ENCODE assay signal across 14 mouse cellular contexts in the genomic region with DNA sequence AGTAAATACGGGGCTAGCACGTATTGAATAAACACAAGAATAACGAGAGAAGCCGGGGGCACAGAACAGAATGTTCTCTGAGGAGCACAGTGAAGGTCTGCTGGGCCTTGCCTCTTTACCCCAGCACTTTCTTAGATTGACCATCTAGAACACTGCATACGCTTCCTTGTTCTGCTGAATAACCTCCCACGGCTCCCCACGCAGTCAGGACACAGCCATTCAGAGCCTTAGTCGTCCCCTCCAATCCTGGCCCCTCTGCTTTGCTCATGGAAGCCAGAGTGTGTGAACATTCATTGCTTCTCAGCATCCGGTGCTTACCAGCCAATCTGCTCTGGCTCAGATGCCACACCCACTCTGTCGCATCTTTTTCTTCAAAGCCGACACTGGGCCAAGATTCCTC. TPM values are rescaled to one million over a fixed set of nuclear protein-coding genes. Genes with fewer than 3 reads are reported as not detected.
"Had no signal": no experiment of that assay in that cellular context is flagged by ENCODE, and none has a peak within 500 bp of the region (broad histone marks: within the 10 kb centered on the region; RNA-seq: fewer than 3 reads in every experiment).

No protein-coding gene starts in this region.

- H3K4me1 ChIP-seq: liver, embryonic 13.5 days had no signal

- DNase-seq: kidney, adult 11 months; kidney, adult 9 months; kidney, postnatal 36 days; liver, embryonic 13.5 days; lung, embryonic 14.5 days; retina, postnatal 1 day; thymus, postnatal 25 days had no signal

- H3K27ac ChIP-seq: intestine, embryonic 15.5 days; limb, embryonic 10.5 days; limb, embryonic 13.5 days; liver, embryonic 13.5 days; macrophage; midbrain, embryonic 13.5 days; neural tube, embryonic 13.5 days had no signal

- H3K27me3 ChIP-seq: intestine, embryonic 15.5 days; limb, embryonic 13.5 days; liver, embryonic 13.5 days; midbrain, embryonic 13.5 days; neural tube, embryonic 13.5 days had no signal

- H3K4me3 ChIP-seq: intestine, embryonic 15.5 days; limb, embryonic 10.5 days; limb, embryonic 13.5 days; liver, embryonic 13.5 days; midbrain, embryonic 13.5 days; myocyte; neural tube, embryonic 13.5 days had no signal

- H3K36me3 ChIP-seq: intestine, embryonic 15.5 days; limb, embryonic 10.5 days; midbrain, embryonic 13.5 days; neural tube, embryonic 13.5 days had no signal

RNA-seq across cellular contexts. Expression of gene Myzap, which starts 46.0 kb away (rescaled TPM):
- polyA plus RNA-seq: macrophage had no signal
